ENCODE assay signal across 8 mouse cellular contexts in the genomic region with DNA sequence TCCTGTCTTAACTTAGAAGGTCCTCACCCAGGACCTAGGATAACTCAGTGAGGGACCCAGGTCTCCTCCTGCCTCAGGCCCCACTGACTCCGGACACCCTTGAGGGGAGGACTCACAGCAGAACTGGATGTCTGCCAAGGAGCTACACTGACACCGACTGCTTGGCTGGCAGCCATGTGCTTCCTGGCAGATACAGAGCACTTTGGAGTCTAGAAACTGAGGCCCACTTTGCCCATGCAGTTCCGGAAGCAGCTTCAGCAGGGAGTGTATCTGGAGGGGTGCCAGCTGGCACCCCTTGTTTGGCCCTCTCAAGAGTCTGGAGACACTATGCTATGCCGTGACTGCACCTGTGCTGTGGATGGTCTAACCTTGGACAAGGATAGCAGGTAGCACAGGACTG. TPM values are rescaled to one million over a fixed set of nuclear protein-coding genes. Genes with fewer than 3 reads are reported as not detected.
DNase-seq lines count a peak whose midpoint lies in the region; ATAC-seq and TF ChIP-seq lines count a peak whose summit lies in the region.

No protein-coding gene starts in this region.

- H3K4me3 ChIP-seq in embryonic facial prominence, embryonic 12.5 days: no peak overlapping the region
- no peak overlapping the region for H3K4me3 ChIP-seq in embryonic facial prominence, embryonic 10.5 days
- H3K4me3 ChIP-seq in heart, embryonic 13.5 days: no peak overlapping the region
- no peak overlapping the region for H3K4me3 ChIP-seq in layer of hippocampus, adult 2 months

- no peaks in the 10 kb centered on the region for H3K9me3 ChIP-seq in embryonic facial prominence, embryonic 12.5 days
- no peaks in the 10 kb centered on the region for H3K9me3 ChIP-seq in embryonic facial prominence, embryonic 10.5 days
- no peaks in the 10 kb centered on the region for H3K9me3 ChIP-seq in heart, embryonic 13.5 days

- H3K27me3 ChIP-seq in embryonic facial prominence, embryonic 12.5 days: peaks cover 26% of the 10 kb centered on the region
- H3K27me3 ChIP-seq in embryonic facial prominence, embryonic 10.5 days (replicated peaks; ENCODE audit: low read depth, poor library complexity, severe bottlenecking): peaks cover 42% of the 10 kb centered on the region
- peaks cover 26% of the 10 kb centered on the region for H3K27me3 ChIP-seq in heart, embryonic 13.5 days (replicated peaks)

- H3K4me1 ChIP-seq in embryonic facial prominence, embryonic 12.5 days: no peaks in the 10 kb centered on the region; the same call in 1 of the 2 replicates
- H3K4me1 ChIP-seq in embryonic facial prominence, embryonic 10.5 days: peaks cover 19% of the 10 kb centered on the region
- H3K4me1 ChIP-seq in heart, embryonic 13.5 days: peaks cover 37% of the 10 kb centered on the region

- no peak overlapping the region for H3K9ac ChIP-seq in embryonic facial prominence, embryonic 12.5 days
- peak overlapping the region; percentile 33; the same call in 1 of the 2 replicates for H3K9ac ChIP-seq in heart, embryonic 13.5 days

- ATAC-seq in embryonic facial prominence, embryonic 12.5 days (ENCODE audit: insufficient number of reproducible peaks, insufficient read depth, low FRiP score, low TSS enrichment): 0 out of 2 replicates have a peak, but pooled peaks have one; percentile 36
- ATAC-seq in heart, embryonic 13.5 days (ENCODE audit: extremely low read depth, insufficient number of reproducible peaks, low FRiP score, low TSS enrichment): peak; percentile 69
- peak; percentile 49 for ATAC-seq in megakaryocyte-erythroid progenitor cell, adult 5-6 weeks (replicated peaks; ENCODE audit: low FRiP score, low TSS enrichment, poor library complexity, severe bottlenecking)

- no peaks in the 10 kb centered on the region for H3K36me3 ChIP-seq in embryonic facial prominence, embryonic 12.5 days
- H3K36me3 ChIP-seq in embryonic facial prominence, embryonic 10.5 days (replicated peaks): no peaks in the 10 kb centered on the region
- H3K36me3 ChIP-seq in heart, embryonic 13.5 days: no peaks in the 10 kb centered on the region

- TF ChIP-seq CTCF in layer of hippocampus, adult 2 months (conservative IDR thresholded peaks at IDR 0.05): no peak

- no peak overlapping the region for H3K27ac ChIP-seq in embryonic facial prominence, embryonic 12.5 days
- H3K27ac ChIP-seq in embryonic facial prominence, embryonic 10.5 days (replicated peaks): no peak overlapping the region
- peak overlapping the region; percentile 84 for H3K27ac ChIP-seq in heart, embryonic 13.5 days (replicated peaks)
- H3K27ac ChIP-seq in layer of hippocampus, adult 2 months: peak overlapping the region; percentile 58

- H3K4me2 ChIP-seq in embryonic facial prominence, embryonic 12.5 days (replicated peaks): no peak overlapping the region
- H3K4me2 ChIP-seq in heart, embryonic 13.5 days: peak overlapping the region; percentile 46

- WGBS in embryonic facial prominence, embryonic 12.5 days: 56% methylated on average over 4 of the region's 4 CpGs
- 83% methylated on average over 4 of the region's 4 CpGs for WGBS in embryonic facial prominence, embryonic 10.5 days
- 5% methylated on average over 4 of the region's 4 CpGs for WGBS in heart, embryonic 13.5 days

- no peak for DNase-seq in embryonic facial prominence, embryonic 10.5 days (ENCODE audit: low spot score)
- DNase-seq in 3T3-L1 (ENCODE audit: low read depth, low spot score): peak; percentile 60
- DNase-seq in cerebellum, adult 9-10 months: peak; percentile 92
- DNase-seq in layer of hippocampus, adult 2 months (ENCODE audit: low spot score in 2 of 2): peak in 1 of 2 experiments; percentile 48
- DNase-seq in thymus, postnatal 36 days: peak; percentile 42 to 63

RNA-seq across cellular contexts. Expression of gene Sdhaf1, which starts 9.7 kb away (rescaled TPM):
- 21.8 and 23.4 TPM in 2 replicates for polyA plus RNA-seq in embryonic facial prominence, embryonic 12.5 days (2016; fragmentation: Nextera tagmentation; extraction: Ambion mirVana)
- 17.5 and 17.8 TPM in 2 replicates for polyA plus RNA-seq in embryonic facial prominence, embryonic 10.5 days (2016; fragmentation: Nextera tagmentation; extraction: Ambion mirVana)
- polyA plus RNA-seq in heart, embryonic 13.5 days (2015; fragmentation: Nextera tagmentation; extraction: Ambion mirVana): 14.6 and 15.1 TPM in 2 replicates
- total RNA-seq in layer of hippocampus, adult 2 months (2021): 1 to 10 TPM; 6.7 to 7.3 TPM
- 7.3 and 9.2 TPM in 2 replicates for total RNA-seq in megakaryocyte-erythroid progenitor cell, adult 5-6 weeks (2014; fragmentation: Nextera tagmentation)
- 7.9 and 8.9 TPM in 2 replicates for total RNA-seq in megakaryocyte-erythroid progenitor cell, adult 5-6 weeks (2017)

RNA-seq across cellular contexts. Expression of gene E130208F15Rik, which starts 11.9 kb away (rescaled TPM):
- polyA plus RNA-seq in embryonic facial prominence, embryonic 12.5 days (2016; fragmentation: Nextera tagmentation; extraction: Ambion mirVana): 0.87 and 2.9 TPM in 2 replicates
- 2.1 TPM in 2 replicates for polyA plus RNA-seq in embryonic facial prominence, embryonic 10.5 days (2016; fragmentation: Nextera tagmentation; extraction: Ambion mirVana)
- 2.5 and 3.3 TPM in 2 replicates for polyA plus RNA-seq in heart, embryonic 13.5 days (2015; fragmentation: Nextera tagmentation; extraction: Ambion mirVana)
- under 1 TPM; 0.41 to 0.81 TPM for total RNA-seq in layer of hippocampus, adult 2 months (2021)
- not detected in 2 replicates for total RNA-seq in megakaryocyte-erythroid progenitor cell, adult 5-6 weeks (2014; fragmentation: Nextera tagmentation)
- 3.4 TPM in 1 of 2 replicates, not detected in the other for total RNA-seq in megakaryocyte-erythroid progenitor cell, adult 5-6 weeks (2017)

RNA-seq across cellular contexts. Expression of gene Syne4, which starts 18.8 kb away (rescaled TPM):
- polyA plus RNA-seq in embryonic facial prominence, embryonic 12.5 days (2016; fragmentation: Nextera tagmentation; extraction: Ambion mirVana): 94.9 and 101 TPM in 2 replicates
- polyA plus RNA-seq in embryonic facial prominence, embryonic 10.5 days (2016; fragmentation: Nextera tagmentation; extraction: Ambion mirVana): 51.1 and 65.6 TPM in 2 replicates
- 18.3 and 20.2 TPM in 2 replicates for polyA plus RNA-seq in heart, embryonic 13.5 days (2015; fragmentation: Nextera tagmentation; extraction: Ambion mirVana)
- 10 to 100 TPM in 1 of 2 experiments, 1 to 10 TPM in 1; 9.4 to 14.2 TPM for total RNA-seq in layer of hippocampus, adult 2 months (2021)
- 2.9 TPM in 1 of 2 replicates, not detected in the other for total RNA-seq in megakaryocyte-erythroid progenitor cell, adult 5-6 weeks (2014; fragmentation: Nextera tagmentation)
- total RNA-seq in megakaryocyte-erythroid progenitor cell, adult 5-6 weeks (2017): not detected in 2 replicates

RNA-seq across cellular contexts. Expression of gene Alkbh6, which starts 24.9 kb away (rescaled TPM):
- polyA plus RNA-seq in embryonic facial prominence, embryonic 12.5 days (2016; fragmentation: Nextera tagmentation; extraction: Ambion mirVana): 88.6 and 92.2 TPM in 2 replicates
- polyA plus RNA-seq in embryonic facial prominence, embryonic 10.5 days (2016; fragmentation: Nextera tagmentation; extraction: Ambion mirVana): 95.5 and 97.0 TPM in 2 replicates
- 60.5 and 66.1 TPM in 2 replicates for polyA plus RNA-seq in heart, embryonic 13.5 days (2015; fragmentation: Nextera tagmentation; extraction: Ambion mirVana)
- 10 to 100 TPM; 50.8 to 51.8 TPM for total RNA-seq in layer of hippocampus, adult 2 months (2021)
- 12.7 and 35.5 TPM in 2 replicates for total RNA-seq in megakaryocyte-erythroid progenitor cell, adult 5-6 weeks (2014; fragmentation: Nextera tagmentation)
- 26.5 and 28.8 TPM in 2 replicates for total RNA-seq in megakaryocyte-erythroid progenitor cell, adult 5-6 weeks (2017)

RNA-seq across cellular contexts. Expression of gene Lrfn3, which starts 29.1 kb away (rescaled TPM):
- 8.3 and 8.6 TPM in 2 replicates for polyA plus RNA-seq in embryonic facial prominence, embryonic 12.5 days (2016; fragmentation: Nextera tagmentation; extraction: Ambion mirVana)
- 5.0 and 5.4 TPM in 2 replicates for polyA plus RNA-seq in embryonic facial prominence, embryonic 10.5 days (2016; fragmentation: Nextera tagmentation; extraction: Ambion mirVana)
- 1.9 TPM in 2 replicates for polyA plus RNA-seq in heart, embryonic 13.5 days (2015; fragmentation: Nextera tagmentation; extraction: Ambion mirVana)
- total RNA-seq in layer of hippocampus, adult 2 months (2021): 10 to 100 TPM; 32.4 to 34.6 TPM
- not detected in 2 replicates for total RNA-seq in megakaryocyte-erythroid progenitor cell, adult 5-6 weeks (2014; fragmentation: Nextera tagmentation)
- not detected in 2 replicates for total RNA-seq in megakaryocyte-erythroid progenitor cell, adult 5-6 weeks (2017)

Comparison
In these comparisons a context has a peak if more than half of its experiments do, and no peak if none do; other contexts are left out.
1. H3K27ac ChIP-seq: peak in heart, embryonic 13.5 days (single experiment) and layer of hippocampus, adult 2 months (single experiment); none in embryonic facial prominence, embryonic 12.5 days (single experiment) and embryonic facial prominence, embryonic 10.5 days (single experiment).
2. Peak in every context shown above with its lines, with median percentiles within 50 percentile points of each other: ATAC-seq.